Mouse (Mus musculus): ENCODE results near the gene Crip1.

Crip1 gene

DNA sequence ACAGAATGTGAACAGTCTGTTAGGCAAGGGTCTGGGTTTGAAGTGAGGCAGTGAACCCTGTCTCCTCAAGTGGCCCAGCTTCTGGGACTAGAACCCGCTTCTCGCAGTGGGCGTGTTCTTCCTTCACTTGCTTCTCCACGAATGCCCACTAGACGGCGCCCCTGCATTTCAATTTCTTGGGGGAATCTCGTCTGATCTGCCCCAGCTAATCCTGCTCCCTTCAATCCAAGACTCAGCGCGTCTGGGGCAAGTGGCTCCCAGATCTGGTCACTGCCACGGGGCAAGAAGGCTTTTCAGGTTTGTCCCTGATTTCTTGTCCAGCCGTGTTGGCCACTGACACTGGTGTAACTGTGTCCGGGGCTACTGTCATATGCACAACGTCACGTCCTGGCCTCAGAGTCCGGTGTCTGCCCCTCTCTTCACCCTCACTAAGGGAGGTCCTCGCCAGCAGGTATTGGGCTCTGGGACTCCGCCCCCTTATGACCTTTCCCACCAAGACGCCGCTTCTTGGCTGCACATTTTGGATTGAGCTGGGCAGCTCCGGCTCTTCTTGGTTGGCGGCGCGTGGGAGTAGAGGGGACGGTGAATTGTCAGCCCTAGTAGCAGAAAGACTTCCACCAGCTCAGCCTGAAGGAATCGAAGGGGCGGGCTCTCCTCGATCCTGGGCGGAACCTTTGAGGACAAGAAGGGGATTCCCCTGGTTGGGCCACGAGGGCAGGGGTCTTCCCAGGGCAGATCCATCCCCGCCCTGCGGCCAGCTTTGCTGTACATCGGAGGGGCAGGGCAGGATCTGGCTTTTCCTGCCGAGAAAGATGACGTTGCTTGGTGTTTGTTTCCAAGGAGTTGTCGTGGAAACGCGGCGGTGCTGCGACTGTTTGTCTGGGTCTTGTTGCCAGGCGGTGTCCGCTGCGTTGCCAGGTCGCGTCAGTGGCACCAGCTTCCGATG, at the start of gene Crip1:
Gene Crip1, plus strand, starts transcription at position 205 of the 946 bp plus-strand sequence.
- peak; percentile 91 for DNase-seq (ENCODE audit: low spot score)

DNA sequence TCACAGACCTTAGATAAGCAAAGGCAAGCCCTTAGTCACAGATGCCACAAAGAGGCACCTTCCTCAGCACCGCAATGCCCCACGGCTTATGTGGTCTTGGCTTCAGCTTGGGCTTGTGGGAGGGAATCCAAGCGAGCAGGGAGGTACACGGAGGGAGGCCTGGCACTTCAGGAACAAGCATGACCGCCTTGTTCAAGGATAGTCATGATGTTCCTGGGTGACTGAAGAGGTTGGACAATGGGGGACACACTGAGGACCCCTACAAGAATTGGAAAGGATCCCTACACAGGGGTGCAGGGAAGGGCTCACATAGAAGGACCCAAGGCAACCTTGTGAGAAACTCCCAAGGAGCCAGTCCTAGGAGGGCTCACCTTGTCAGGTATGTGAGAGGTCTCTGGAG, 49.1 kb upstream of the Crip1 start:
- DNase-seq (ENCODE audit: low spot score) = no peak

- peak; percentile 25 for DNase-seq (ENCODE audit: low spot score)
These were observed 48.3 kb upstream of the Crip1 start, which contains the start of gene Mta1 for GRCm38 (mm10) chr12:113097749-113098281. Gene Mta1, plus strand, starts transcription at chr12:113098278.

- no peak for DNase-seq (ENCODE audit: low spot score)
These were observed 47.5 kb upstream of the Crip1 start for GRCm38 (mm10) chr12:113098530-113099151.

GRCm38 (mm10) chr12:113099470-113100237, 46.5 kb upstream of the Crip1 start:
- DNase-seq (ENCODE audit: low spot score) = no peak

DNA sequence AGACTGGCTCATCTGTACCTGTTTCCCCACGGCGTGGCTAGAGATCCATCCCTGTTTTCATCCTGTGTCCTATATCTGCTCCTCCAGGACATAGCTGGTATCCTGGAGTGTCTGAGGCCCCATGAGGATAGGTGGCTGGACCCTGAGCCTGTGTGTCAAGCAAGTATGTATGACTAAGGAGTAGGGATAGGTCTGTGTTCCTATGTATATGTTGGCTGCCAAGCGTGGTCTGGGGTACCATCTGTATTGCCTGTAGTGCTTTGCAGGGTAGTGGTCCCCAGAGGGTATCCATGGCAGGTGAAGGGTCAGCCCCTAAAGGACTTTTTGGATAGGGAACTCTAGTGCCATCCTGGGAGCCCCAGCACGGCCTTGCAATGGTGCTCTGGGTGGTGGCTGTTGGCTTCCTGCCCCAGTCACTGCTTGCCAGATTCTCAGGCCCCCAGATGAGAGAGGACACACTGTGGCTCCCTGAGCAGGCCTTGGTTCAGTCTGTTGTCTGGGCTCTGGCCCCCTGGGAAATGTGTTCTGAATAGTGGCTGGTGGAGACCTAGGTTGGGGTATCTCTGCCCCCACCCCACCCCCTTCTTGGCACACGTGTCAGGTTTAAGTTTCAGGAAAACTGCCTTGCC, 45.6 kb upstream of the Crip1 start:
- peak; percentile 32 for DNase-seq (ENCODE audit: low spot score)

- DNase-seq (ENCODE audit: low spot score) = no peak
These were observed 44.7 kb upstream of the Crip1 start for GRCm38 (mm10) chr12:113101251-113101960.

GRCm38 (mm10) chr12:113102461-113102860, 43.7 kb upstream of the Crip1 start:
- DNase-seq (ENCODE audit: low spot score) = peak; percentile 60

- no peak for DNase-seq (ENCODE audit: low spot score)
These were observed 42.2 kb upstream of the Crip1 start for GRCm38 (mm10) chr12:113103846-113104451.

- peak; percentile 47 for DNase-seq (ENCODE audit: low spot score)
These were observed 39.7 kb upstream of the Crip1 start for GRCm38 (mm10) chr12:113106386-113106785.

DNA sequence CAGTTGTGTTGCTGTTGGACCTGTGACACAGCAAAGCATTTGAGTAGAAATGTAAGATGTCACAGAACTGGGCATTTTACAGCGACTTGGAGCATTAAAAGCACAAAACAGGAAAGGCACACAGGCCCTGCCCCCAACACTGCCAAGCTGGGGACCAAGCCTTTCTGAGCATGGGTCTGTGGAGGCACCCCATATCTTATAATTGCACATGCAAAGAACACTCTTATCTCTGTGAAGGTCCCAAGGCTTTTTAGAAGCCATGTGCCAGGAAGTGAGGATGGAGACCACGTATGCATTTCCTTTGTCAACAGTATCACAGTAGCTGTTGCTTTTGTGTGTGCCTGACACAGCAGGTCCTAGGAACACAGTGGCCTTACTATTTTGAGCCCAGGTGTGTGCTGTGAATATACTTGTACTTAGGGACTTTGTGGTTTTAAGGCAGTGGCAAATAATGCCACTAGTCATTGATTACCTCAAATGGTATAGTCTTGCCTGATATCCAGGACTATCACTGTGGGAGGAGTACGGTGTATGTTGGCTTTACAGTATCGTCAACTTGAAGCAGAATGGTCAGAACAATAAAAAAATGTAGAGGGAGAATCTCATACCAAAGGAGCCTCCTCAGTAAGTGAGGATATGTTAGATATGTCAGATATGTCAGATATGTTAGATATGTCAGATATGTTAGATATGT, 38.5 kb upstream of the Crip1 start:
- DNase-seq (ENCODE audit: low spot score) = no peak

DNA sequence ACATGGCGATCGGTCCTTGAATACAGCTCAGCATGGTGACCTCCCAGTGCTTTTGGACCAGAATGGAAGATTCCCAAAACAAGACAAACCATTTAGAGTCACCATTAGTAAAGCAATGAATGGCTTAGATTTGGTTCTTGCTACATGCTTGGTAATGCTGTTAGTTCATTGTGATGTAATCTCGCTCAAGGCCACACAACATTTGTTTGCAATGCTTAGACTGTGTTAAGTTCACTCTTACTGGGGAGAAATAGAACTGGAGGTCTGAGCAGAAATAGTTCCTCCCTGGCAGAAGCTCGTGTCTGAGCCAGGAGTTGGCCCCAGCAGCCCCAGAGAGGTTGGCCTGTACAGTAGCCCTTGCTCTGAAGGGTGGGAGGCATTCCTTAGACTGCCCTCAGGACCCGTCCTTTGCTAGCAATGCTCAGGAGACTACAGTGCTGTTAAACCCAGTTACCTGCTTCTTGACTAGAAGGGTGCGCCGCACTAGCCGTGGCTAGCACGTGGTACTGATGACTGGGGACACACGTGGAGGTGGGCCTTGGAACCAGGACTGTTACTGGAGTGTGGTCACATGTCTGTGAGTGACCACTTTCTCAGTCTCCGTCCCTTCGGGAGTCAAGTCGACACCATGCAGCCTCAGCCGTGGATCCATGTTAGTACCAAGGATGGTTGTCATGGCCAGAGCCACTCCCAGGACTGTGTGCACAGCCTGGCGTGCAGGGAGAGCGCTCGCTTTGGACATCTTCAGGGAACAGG, 37.4 kb upstream of the Crip1 start:
- DNase-seq (ENCODE audit: low spot score) = no peak

GRCm38 (mm10) chr12:113109801-113110200, 36.3 kb upstream of the Crip1 start:
- no peak for DNase-seq (ENCODE audit: low spot score)

DNA sequence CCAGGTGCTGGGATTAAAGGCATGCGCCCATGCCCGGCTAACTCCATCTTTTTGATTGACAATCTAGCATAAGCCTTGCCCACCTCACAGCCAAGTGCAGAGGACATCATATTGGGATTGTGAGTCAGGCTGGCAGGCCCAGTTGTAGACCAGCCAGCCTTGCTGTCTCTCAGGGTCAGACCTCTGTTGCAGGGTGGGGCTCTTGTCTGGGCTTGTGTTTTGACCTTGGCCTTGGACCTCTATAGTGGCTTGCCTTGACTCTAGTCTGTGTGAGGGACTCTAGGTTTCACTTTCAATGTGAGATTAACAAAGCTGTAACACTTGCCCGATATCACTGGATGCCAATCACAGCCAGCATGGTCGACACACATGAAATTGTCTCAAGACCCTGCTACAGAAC, 32.0 kb upstream of the Crip1 start:
- no peak for DNase-seq (ENCODE audit: low spot score)

- DNase-seq (ENCODE audit: low spot score) = no peak
These were observed 31.1 kb upstream of the Crip1 start for GRCm38 (mm10) chr12:113114856-113115538.

GRCm38 (mm10) chr12:113119516-113120410, 26.4 kb upstream of the Crip1 start:
- peak; percentile 87 for DNase-seq (ENCODE audit: low spot score)

DNA sequence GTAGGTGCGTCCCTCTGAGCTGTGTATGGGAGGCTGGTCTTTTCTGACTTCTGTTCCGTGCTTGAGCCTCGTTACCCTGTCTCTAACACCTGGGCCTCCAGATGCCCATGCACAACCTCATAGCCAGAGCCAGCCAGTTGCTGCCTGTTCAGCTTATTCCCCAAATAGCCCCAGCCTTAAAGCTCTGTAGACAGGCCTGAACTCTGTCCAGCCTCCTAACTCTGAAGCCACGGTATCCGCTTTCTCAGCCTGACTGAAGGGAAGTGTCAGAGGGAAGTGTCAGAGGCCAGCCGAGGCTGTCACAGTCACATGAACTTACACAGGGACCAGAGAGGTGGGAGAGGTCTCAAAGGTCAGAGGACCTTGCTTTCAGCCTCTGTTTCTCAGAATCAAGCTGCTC, 21.4 kb upstream of the Crip1 start:
- no peak for DNase-seq (ENCODE audit: low spot score)

DNA sequence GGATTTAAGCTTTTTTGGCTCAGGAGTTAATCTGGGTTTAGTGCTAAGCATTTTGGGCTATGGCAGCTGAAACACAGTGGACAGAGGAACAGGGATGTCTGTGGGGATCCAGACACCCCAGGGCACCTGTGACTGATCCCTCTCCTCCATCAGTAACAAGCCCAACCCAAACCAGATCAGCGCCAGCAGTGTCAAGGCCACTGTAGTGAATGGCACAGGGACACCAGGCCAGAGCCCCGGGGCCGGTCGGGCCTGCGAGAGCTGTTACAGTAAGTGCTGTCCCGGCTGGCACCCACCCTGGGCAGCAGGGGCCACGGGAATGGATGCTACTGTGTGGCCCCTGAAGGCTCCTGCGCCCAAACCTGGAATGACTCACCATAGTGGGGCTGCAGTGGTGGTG, 15.4 kb upstream of the Crip1 start:
- no peak for DNase-seq (ENCODE audit: low spot score)

Data from lung, postnatal 25 days (tissue).